Mouse (Mus musculus) mesoderm, embryonic 11.5 days (tissue): ENCODE results near the gene Sval1.

Experiments
- DNase-seq: peaks from one replicate; pipeline ENCODE4 v3.0.0-alpha.2; 2012; ENCODE audit warnings: low read depth, low spot score

Sval1 gene

GRCm38 (mm10) chr6:41951330-41951729 is at the start of gene Sval1:
Sval1 (plus strand) TSS chr6:41951630.
- DNase-seq, result no peak

- DNase-seq, result no peak
These were observed 39.8 kb upstream of the Sval1 start for GRCm38 (mm10) chr6:41911625-41912024.

- DNase-seq, result no peak
These were observed 36.5 kb upstream of the Sval1 start for GRCm38 (mm10) chr6:41914883-41915282.

- DNase-seq, result no peak
These were observed 16.4 kb downstream of the Sval1 start, which contains the start of gene Sval3 for GRCm38 (mm10) chr6:41967840-41968239. Sval3 (plus strand) TSS chr6:41968140.
